Mouse (Mus musculus) duodenum, adult 2 months (tissue): Measurements from ENCODE around the gene Vav1. TPM values are rescaled to one million over a fixed set of nuclear protein-coding genes. Genes with fewer than 3 reads are reported as not detected.

Experiments
- polyA plus RNA-seq: library from polyadenylated mRNA; depleted of rRNA; stranded (reverse); fragments of >200 nt; gene quantifications from 2 replicates; pipeline ENCODE4 v1.2.3, GENCODE M21; 2012; ENCODE audit warnings: low replicate concordance; rRNA removed

Vav1 gene
- 1.3 and 1.6 TPM in 2 replicates for polyA plus RNA-seq

GRCm38 (mm10) chr17:57278943-57279590 is at the start of gene Vav1:
Vav1 (plus strand) TSS chr17:57279100.

GRCm38 (mm10) chr17:57248201-57248699 is 30.6 kb upstream of the Vav1 start, which contains the start of gene Gpr108:
Gpr108 (minus strand) TSS chr17:57248446.

GRCm38 (mm10) chr17:57249186-57250181 is 29.4 kb upstream of the Vav1 start, which contains the start of gene Trip10:
Trip10 (plus strand) TSS chr17:57249455.

GRCm38 (mm10) chr17:57358441-57358840 is 79.5 kb downstream of the Vav1 start, which contains the start of gene Adgre1:
Adgre1 (plus strand) TSS chr17:57358691.

Other genes with a start within 250 kb of the Vav1 start
- gene Khsrp, start 247.6 kb upstream of the Vav1 start, polyA plus RNA-seq, result 64.2 and 89.1 TPM in 2 replicates
- not detected in 2 replicates for gene Slc25a41, start 237.4 kb upstream of the Vav1 start, polyA plus RNA-seq
- 197 and 435 TPM in 2 replicates for gene Crb3, start 220.0 kb upstream of the Vav1 start, polyA plus RNA-seq
- 9.4 and 27.8 TPM in 2 replicates for gene Slc25a23, start 219.2 kb upstream of the Vav1 start, polyA plus RNA-seq
- gene Dennd1c, start 200.6 kb upstream of the Vav1 start, polyA plus RNA-seq, result 4.4 and 7.5 TPM in 2 replicates
- gene Tubb4a, start 191.3 kb upstream of the Vav1 start, polyA plus RNA-seq, result 2.2 and 4.6 TPM in 2 replicates
- 1.7 and 2.6 TPM in 2 replicates for gene Tnfsf9, start 173.8 kb upstream of the Vav1 start, polyA plus RNA-seq
- gene Cd70, start 129.3 kb upstream of the Vav1 start, polyA plus RNA-seq, result not detected in 2 replicates
- 0.14 and 0.63 TPM in 2 replicates for gene Tnfsf14, start 84.9 kb upstream of the Vav1 start, polyA plus RNA-seq
- 7.7 and 16.0 TPM in 2 replicates for gene C3, start 51.0 kb upstream of the Vav1 start, polyA plus RNA-seq
- gene Gpr108, start 30.7 kb upstream of the Vav1 start, polyA plus RNA-seq, result 33.8 and 37.6 TPM in 2 replicates
- 21.5 and 25.0 TPM in 2 replicates for gene Trip10, start 29.6 kb upstream of the Vav1 start, polyA plus RNA-seq
- gene Adgre1, start 79.6 kb downstream of the Vav1 start, polyA plus RNA-seq, result 1.7 and 2.6 TPM in 2 replicates